Mouse (Mus musculus): ENCODE measurements around the gene Rbm47. TPM values are rescaled to one million over a fixed set of nuclear protein-coding genes. Genes with fewer than 3 reads are reported as not detected.

The Rbm47 gene
- total RNA-seq (2021) (1 to 10 TPM; 1.9 to 3.5 TPM), polyA plus RNA-seq (2012; rRNA removed) (1.8 and 2.2 TPM in 2 replicates)
- long read RNA-seq, partial matches to known transcripts: 1 of 2 reads
- long read RNA-seq, other reads (novel, unspliced or antisense): 0 of 2 reads

- no peaks in the 10 kb centered on the region for H3K36me3 ChIP-seq (ENCODE audit: control insufficient read depth, insufficient read depth, low read length)
- no peaks in the 10 kb centered on the region for H3K27me3 ChIP-seq (ENCODE audit: control insufficient read depth, insufficient read depth, low read length)
- no peak within 1 kb of the TSS for H3K9ac ChIP-seq (ENCODE audit: low read depth, low read length)
- no peaks in the 10 kb centered on the region for H3K4me1 ChIP-seq (ENCODE audit: control insufficient read depth, insufficient read depth, low read length)
- no peak for DNase-seq
- no peak within 1 kb of the TSS for H3K4me3 ChIP-seq
- no peaks in the 10 kb centered on the region for H3K79me2 ChIP-seq (replicated peaks; ENCODE audit: control insufficient read depth, insufficient read depth, low read length)
- intact Hi-C loops (cut with DNase I): no loop called here
- WGBS: 74% methylated on average over 2 of the region's 2 CpGs
- no peak within 1 kb of the TSS for H3K27ac ChIP-seq
- no peak for TF ChIP-seq CTCF (IDR thresholded peaks at IDR 0.05)
- TF ChIP-seq EP300 (IDR thresholded peaks at IDR 0.05; ENCODE audit: insufficient read depth, low read depth, low read length): no peak
- TF ChIP-seq POLR2A (IDR thresholded peaks at IDR 0.05; ENCODE audit: insufficient read depth, low read depth, low read length): no peak
These were observed at the start of gene Rbm47 for GRCm38 (mm10) chr5:66173018-66173417. Rbm47 (minus strand) TSS chr5:66173118.

DNA sequence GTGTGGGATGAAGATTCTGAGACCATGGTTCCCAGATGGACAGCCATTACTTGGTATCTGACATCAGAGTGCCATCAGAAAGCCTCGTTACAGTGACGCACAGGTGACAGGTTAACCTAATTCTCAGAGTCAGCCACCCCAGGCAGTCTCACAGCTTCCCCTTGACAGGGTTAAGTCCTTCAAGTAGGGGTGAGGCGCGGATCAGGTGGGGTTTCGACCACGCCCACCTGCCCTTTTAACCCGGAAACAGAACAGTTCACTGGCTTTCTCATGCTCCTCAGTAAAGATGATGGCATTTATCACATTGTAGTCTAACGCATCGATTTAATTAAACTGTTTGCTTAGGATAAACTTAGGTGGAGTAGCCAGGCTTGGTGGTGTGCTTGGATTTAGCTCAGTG, 47.7 kb upstream of the Rbm47 start:
- intact Hi-C loops (cut with DNase I): no loop called here
- Histone ChIP-seq H3K27me3 (ENCODE audit: control insufficient read depth, insufficient read depth, low read length) (no peaks in the 10 kb centered on the region), H3K9ac (ENCODE audit: low read depth, low read length) (no peak overlapping the region), H3K4me1 (ENCODE audit: control insufficient read depth, insufficient read depth, low read length) (no peaks in the 10 kb centered on the region), H3K36me3 (ENCODE audit: control insufficient read depth, insufficient read depth, low read length) (no peaks in the 10 kb centered on the region), H3K79me2 (replicated peaks; ENCODE audit: control insufficient read depth, insufficient read depth, low read length) (no peaks in the 10 kb centered on the region), H3K27ac (no peak overlapping the region), H3K4me3 (no peak overlapping the region)
- 79% methylated on average over 9 of the region's 9 CpGs for WGBS
- no peak for TF ChIP-seq POLR2A (IDR thresholded peaks at IDR 0.05; ENCODE audit: insufficient read depth, low read depth, low read length)
- TF ChIP-seq EP300 (IDR thresholded peaks at IDR 0.05; ENCODE audit: insufficient read depth, low read depth, low read length): no peak
- no peak for TF ChIP-seq CTCF (IDR thresholded peaks at IDR 0.05)
- DNase-seq: no peak

DNA sequence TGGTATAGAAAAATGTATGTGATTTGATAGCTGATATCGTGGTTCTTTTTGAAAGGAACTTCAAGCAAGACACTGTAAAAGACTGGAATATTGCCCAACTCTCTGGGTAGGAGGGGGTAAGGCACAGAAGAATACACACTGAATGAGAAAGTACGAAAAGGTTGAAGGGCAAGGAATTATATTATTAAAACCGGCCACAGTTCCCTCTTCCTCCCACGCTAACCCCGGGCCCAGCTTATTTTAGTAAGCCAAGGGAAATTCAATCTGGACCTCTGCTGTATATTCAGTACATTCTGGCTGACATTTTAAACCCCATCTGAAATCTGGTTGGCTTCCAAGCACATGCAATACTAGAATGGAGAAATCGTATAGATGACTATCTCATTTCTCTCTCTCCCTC, 46.8 kb upstream of the Rbm47 start:
- no peak for DNase-seq
- no peak for TF ChIP-seq POLR2A (IDR thresholded peaks at IDR 0.05; ENCODE audit: insufficient read depth, low read depth, low read length)
- no peak for TF ChIP-seq CTCF (IDR thresholded peaks at IDR 0.05)
- TF ChIP-seq EP300 (IDR thresholded peaks at IDR 0.05; ENCODE audit: insufficient read depth, low read depth, low read length): no peak

GRCm38 (mm10) chr5:66215569-66216277, 42.8 kb upstream of the Rbm47 start:
- TF ChIP-seq EP300 (IDR thresholded peaks at IDR 0.05; ENCODE audit: insufficient read depth, low read depth, low read length): no peak
- no peak for TF ChIP-seq POLR2A (IDR thresholded peaks at IDR 0.05; ENCODE audit: insufficient read depth, low read depth, low read length)
- TF ChIP-seq CTCF (IDR thresholded peaks at IDR 0.05): no peak
- H3K36me3 ChIP-seq (ENCODE audit: control insufficient read depth, insufficient read depth, low read length): no peaks in the 10 kb centered on the region
- H3K9ac ChIP-seq (ENCODE audit: low read depth, low read length): no peak overlapping the region
- intact Hi-C loops (cut with DNase I): no loop called here
- 54% methylated on average over 10 of the region's 10 CpGs for WGBS
- DNase-seq: no peak
- H3K4me3 ChIP-seq: no peak overlapping the region
- H3K27ac ChIP-seq: no peak overlapping the region
- H3K4me1 ChIP-seq (ENCODE audit: control insufficient read depth, insufficient read depth, low read length): no peaks in the 10 kb centered on the region
- no peaks in the 10 kb centered on the region for H3K27me3 ChIP-seq (ENCODE audit: control insufficient read depth, insufficient read depth, low read length)
- no peaks in the 10 kb centered on the region for H3K79me2 ChIP-seq (replicated peaks; ENCODE audit: control insufficient read depth, insufficient read depth, low read length)

More for the DNA sequence above, 46.8 kb upstream of the Rbm47 start:
- H3K4me1 ChIP-seq (ENCODE audit: control insufficient read depth, insufficient read depth, low read length): no peaks in the 10 kb centered on the region
- no peaks in the 10 kb centered on the region for H3K27me3 ChIP-seq (ENCODE audit: control insufficient read depth, insufficient read depth, low read length)
- H3K79me2 ChIP-seq (replicated peaks; ENCODE audit: control insufficient read depth, insufficient read depth, low read length): no peaks in the 10 kb centered on the region
- no peak overlapping the region for H3K9ac ChIP-seq (ENCODE audit: low read depth, low read length)
- H3K36me3 ChIP-seq (ENCODE audit: control insufficient read depth, insufficient read depth, low read length): no peaks in the 10 kb centered on the region
- 53% methylated on average over 6 of the region's 6 CpGs for WGBS
- H3K27ac ChIP-seq: no peak overlapping the region
- H3K4me3 ChIP-seq: no peak overlapping the region
- intact Hi-C loops (cut with DNase I): no loop called here

DNA sequence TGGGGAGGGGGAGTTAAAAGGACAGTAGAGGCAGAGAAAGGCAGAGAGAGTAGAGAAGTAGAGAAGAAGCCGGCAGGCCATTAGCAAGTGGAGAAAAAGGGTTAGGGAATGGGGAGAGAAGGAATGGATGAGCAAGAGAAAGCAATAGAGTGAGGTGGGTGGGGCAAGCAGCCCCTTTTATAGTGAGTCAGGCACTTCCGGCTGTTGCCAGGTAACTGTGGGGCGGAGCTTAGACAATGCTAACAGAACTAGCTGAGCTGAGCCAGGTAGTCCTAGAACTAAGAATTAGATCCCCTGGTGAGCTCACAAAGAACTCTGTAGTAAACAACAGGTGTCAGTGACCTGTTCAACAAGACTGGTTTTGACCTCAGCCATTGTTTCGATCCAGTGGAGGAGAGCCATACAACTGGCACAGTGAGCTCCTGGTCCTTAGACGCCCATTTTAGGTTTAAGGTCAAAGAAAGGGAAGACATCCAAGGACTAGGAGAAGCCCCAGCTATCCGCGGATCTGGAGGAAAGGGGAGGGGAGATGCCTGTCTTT, 41.5 kb upstream of the Rbm47 start:
- TF ChIP-seq EP300 (IDR thresholded peaks at IDR 0.05; ENCODE audit: insufficient read depth, low read depth, low read length) (no peak), POLR2A (IDR thresholded peaks at IDR 0.05; ENCODE audit: insufficient read depth, low read depth, low read length) (no peak), CTCF (IDR thresholded peaks at IDR 0.05) (no peak)
- H3K27me3 ChIP-seq (ENCODE audit: control insufficient read depth, insufficient read depth, low read length): no peaks in the 10 kb centered on the region
- intact Hi-C loops (cut with DNase I): no loop called here
- no peak overlapping the region for H3K4me3 ChIP-seq
- 66% methylated on average over 7 of the region's 7 CpGs for WGBS
- H3K36me3 ChIP-seq (ENCODE audit: control insufficient read depth, insufficient read depth, low read length): no peaks in the 10 kb centered on the region
- H3K4me1 ChIP-seq (ENCODE audit: control insufficient read depth, insufficient read depth, low read length): no peaks in the 10 kb centered on the region
- no peak overlapping the region for H3K9ac ChIP-seq (ENCODE audit: low read depth, low read length)
- no peak overlapping the region for H3K27ac ChIP-seq
- DNase-seq: no peak
- no peaks in the 10 kb centered on the region for H3K79me2 ChIP-seq (replicated peaks; ENCODE audit: control insufficient read depth, insufficient read depth, low read length)

GRCm38 (mm10) chr5:66209532-66210176, 36.7 kb upstream of the Rbm47 start:
- Histone ChIP-seq H3K27ac (no peak overlapping the region), H3K36me3 (ENCODE audit: control insufficient read depth, insufficient read depth, low read length) (no peaks in the 10 kb centered on the region), H3K27me3 (ENCODE audit: control insufficient read depth, insufficient read depth, low read length) (no peaks in the 10 kb centered on the region), H3K4me3 (no peak overlapping the region), H3K79me2 (replicated peaks; ENCODE audit: control insufficient read depth, insufficient read depth, low read length) (no peaks in the 10 kb centered on the region), H3K9ac (ENCODE audit: low read depth, low read length) (no peak overlapping the region), H3K4me1 (ENCODE audit: control insufficient read depth, insufficient read depth, low read length) (no peaks in the 10 kb centered on the region)
- no peak for DNase-seq
- WGBS: 78% methylated on average over 5 of the region's 5 CpGs
- intact Hi-C loops (cut with DNase I): no loop called here
- no peak for TF ChIP-seq POLR2A (IDR thresholded peaks at IDR 0.05; ENCODE audit: insufficient read depth, low read depth, low read length)

Measured in heart, adult 2 months (tissue).